Mouse (Mus musculus) thymus, postnatal 36 days (tissue): ENCODE data around the gene Cyp2j9.
"Not testable (repeated sequence)": the region's sequence is repeated elsewhere in the genome, so short reads cannot be mapped to it uniquely, and the experiment has no call there.

Experiments
- DNase-seq, 2 experiments: peaks; one replicate each; pipeline ENCODE4 v3.0.0; 2022; ENCODE audit warnings: mixed read lengths in 2 of 2

Gene Cyp2j9

GRCm38 (mm10) chr4:96590911-96591790 is at the start of gene Cyp2j9:
TSS of gene Cyp2j9 (minus strand) at chr4:96591578.
- DNase-seq = peak; percentile 5

- no peak for DNase-seq
These were observed 44.1 kb upstream of the Cyp2j9 start for GRCm38 (mm10) chr4:96635455-96635854.

- no peak for DNase-seq
These were observed 31.1 kb upstream of the Cyp2j9 start for GRCm38 (mm10) chr4:96622474-96622873.

- no peak for DNase-seq
These were observed 393 bp upstream of the Cyp2j9 start for GRCm38 (mm10) chr4:96591791-96592150.

- no peak for DNase-seq
These were observed 9.8 kb downstream of the Cyp2j9 start for GRCm38 (mm10) chr4:96581425-96582088.

- not testable (repeated sequence) for DNase-seq
These were observed 11.0 kb downstream of the Cyp2j9 start for GRCm38 (mm10) chr4:96580351-96580750.

- no peak for DNase-seq
These were observed 21.9 kb downstream of the Cyp2j9 start for GRCm38 (mm10) chr4:96569442-96569841.

GRCm38 (mm10) chr4:96567988-96568387 is 23.4 kb downstream of the Cyp2j9 start:
- DNase-seq = no peak

- no peak for DNase-seq
These were observed 25.6 kb downstream of the Cyp2j9 start for GRCm38 (mm10) chr4:96565808-96566207.

- DNase-seq = no peak
These were observed 30.9 kb downstream of the Cyp2j9 start for GRCm38 (mm10) chr4:96560464-96560863.

- DNase-seq = no peak
These were observed 31.6 kb downstream of the Cyp2j9 start for GRCm38 (mm10) chr4:96559781-96560180.

- no peak for DNase-seq
These were observed 38.1 kb downstream of the Cyp2j9 start, which contains the start of gene Cyp2j6 for GRCm38 (mm10) chr4:96553133-96553819. TSS of gene Cyp2j6 (minus strand) at chr4:96553661.

- DNase-seq = no peak
These were observed 39.8 kb downstream of the Cyp2j9 start for GRCm38 (mm10) chr4:96551619-96552018.

- DNase-seq = no peak
These were observed 45.4 kb downstream of the Cyp2j9 start for GRCm38 (mm10) chr4:96545976-96546375.

- no peak for DNase-seq
These were observed 65.6 kb downstream of the Cyp2j9 start for GRCm38 (mm10) chr4:96525772-96526171.

- no peak for DNase-seq
These were observed 69.1 kb downstream of the Cyp2j9 start for GRCm38 (mm10) chr4:96522256-96522655.
